Mouse (Mus musculus) stomach, postnatal 0 days (tissue): ENCODE measurements around the gene Kcnn3. TPM values are rescaled to one million over a fixed set of nuclear protein-coding genes. Genes with fewer than 3 reads are reported as not detected.

Experiments used
- ATAC-seq: fragments of 200-750 bp; cut with Nextera tagmentation; 2 replicates; pipeline ENCODE4 v1.8.0; 2017; ENCODE audit not compliant: low FRiP score, low TSS enrichment
- DNase-seq: peaks from one replicate; pipeline ENCODE4 v3.0.0-alpha.2; 2016; ENCODE audit warnings: low spot score
- H3K27ac ChIP-seq: fragments of 300-500 bp; sonication (generic); replicated peaks from 2 replicates; pipeline ENCODE4 v1.5.1; 2014; ENCODE audit warnings: mild to moderate bottlenecking, control low read depth
- H3K27me3 ChIP-seq: fragments of 300-500 bp; sonication (generic); 2 replicates; pipeline ENCODE4 v1.6.1; 2014; ENCODE audit warnings: low read length; ENCODE audit not compliant: control insufficient read depth, insufficient read depth
- H3K36me3 ChIP-seq: fragments of 300-500 bp; sonication (generic); 2 replicates; pipeline ENCODE4 v1.6.1; 2014; ENCODE audit warnings: low read length, mixed read lengths; ENCODE audit not compliant: control insufficient read depth, insufficient read depth
- H3K4me1 ChIP-seq: fragments of 300-500 bp; sonication (generic); replicated peaks from 2 replicates; pipeline ENCODE4 v1.6.1; 2014; ENCODE audit warnings: antibody characterized with exemption; ENCODE audit not compliant: control insufficient read depth, insufficient read depth
- H3K4me2 ChIP-seq: fragments of 300-500 bp; sonication (generic); replicated peaks from 2 replicates; pipeline ENCODE4 v1.6.1; 2014; ENCODE audit warnings: low read depth, mild to moderate bottlenecking, control low read depth, moderate library complexity
- H3K4me3 ChIP-seq: fragments of 300-500 bp; sonication (generic); 2 replicates; pipeline ENCODE4 v1.5.1; 2014; ENCODE audit warnings: low read depth, low read length, control low read depth
- H3K9ac ChIP-seq: fragments of 300-500 bp; sonication (generic); 2 replicates; pipeline ENCODE4 v1.6.1; 2014; ENCODE audit warnings: mild to moderate bottlenecking, low read length, control low read depth, mixed read lengths
- H3K9me3 ChIP-seq: fragments of 300-500 bp; sonication (generic); 2 replicates; pipeline ENCODE4 v1.6.1; 2016; ENCODE audit warnings: low read length; ENCODE audit not compliant: control insufficient read depth
- CTCF ChIP-seq: IDR thresholded peaks from 2 replicates; pipeline ENCODE4 v1.5.1; 2016; ENCODE audit warnings: antibody characterized with exemption, low read depth, mild to moderate bottlenecking, moderate library complexity
- EP300 ChIP-seq: optimal IDR thresholded peaks from 2 replicates; pipeline ENCODE3; 2016; ENCODE audit warnings: antibody characterized with exemption
- WGBS: fragments of 180-500 bp; shearing (Covaris S2); extraction: QIAGEN DNeasy Blood & Tissue Kit; methylation state at CpG from one replicate; pipeline ENCODE4 v1.1.7; 2014; 5-methylcytosine and 5-hydroxymethylcytosine counted together
- polyA plus RNA-seq: library from polyadenylated mRNA; unstranded; fragments of >200 nt; fragmentation: Nextera tagmentation; extraction: Ambion mirVana; gene quantifications from 2 replicates; pipeline ENCODE4 v1.2.1, GENCODE M21; 2015

Kcnn3 gene
- polyA plus RNA-seq, 1 experiment from 2014 or later, result 4.5 TPM

DNA sequence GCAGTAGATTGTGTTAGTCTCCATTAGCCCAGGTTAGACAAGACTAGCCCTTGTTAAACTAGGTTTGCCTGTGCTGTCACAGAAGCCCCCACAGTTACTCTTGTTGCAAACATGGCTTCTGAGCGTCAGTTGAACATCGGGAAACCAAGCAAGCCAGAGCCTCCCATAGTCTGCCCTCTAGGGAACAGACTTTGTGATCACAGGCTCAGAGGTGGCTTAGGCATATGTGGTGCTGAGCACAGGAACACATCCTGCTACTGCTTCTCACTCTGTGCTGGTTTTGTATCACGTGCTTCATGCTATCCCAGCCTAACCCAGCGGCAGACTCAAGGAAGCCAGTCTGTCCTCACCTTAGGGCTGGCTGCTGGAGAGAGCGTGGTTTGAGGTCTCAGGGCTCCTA, 92.1 kb downstream of the Kcnn3 start:
- Histone ChIP-seq H3K4me2 (no peak overlapping the region), H3K4me1 (0 out of 2 replicates have a peak, but pooled peaks cover 2% of the 10 kb centered on the region), H3K9me3 (no peaks in the 10 kb centered on the region), H3K27me3 (no peaks in the 10 kb centered on the region), H3K27ac (no peak overlapping the region), H3K9ac (no peak overlapping the region), H3K4me3 (no peak overlapping the region), H3K36me3 (no peaks in the 10 kb centered on the region)
- TF ChIP-seq EP300 (no peak), CTCF (peak; percentile 25; the same call in 1 of the 2 replicates)
- ATAC-seq (no peak), DNase-seq (no peak)
- WGBS, result 76% methylated on average over 5 of the region's 5 CpGs

DNA sequence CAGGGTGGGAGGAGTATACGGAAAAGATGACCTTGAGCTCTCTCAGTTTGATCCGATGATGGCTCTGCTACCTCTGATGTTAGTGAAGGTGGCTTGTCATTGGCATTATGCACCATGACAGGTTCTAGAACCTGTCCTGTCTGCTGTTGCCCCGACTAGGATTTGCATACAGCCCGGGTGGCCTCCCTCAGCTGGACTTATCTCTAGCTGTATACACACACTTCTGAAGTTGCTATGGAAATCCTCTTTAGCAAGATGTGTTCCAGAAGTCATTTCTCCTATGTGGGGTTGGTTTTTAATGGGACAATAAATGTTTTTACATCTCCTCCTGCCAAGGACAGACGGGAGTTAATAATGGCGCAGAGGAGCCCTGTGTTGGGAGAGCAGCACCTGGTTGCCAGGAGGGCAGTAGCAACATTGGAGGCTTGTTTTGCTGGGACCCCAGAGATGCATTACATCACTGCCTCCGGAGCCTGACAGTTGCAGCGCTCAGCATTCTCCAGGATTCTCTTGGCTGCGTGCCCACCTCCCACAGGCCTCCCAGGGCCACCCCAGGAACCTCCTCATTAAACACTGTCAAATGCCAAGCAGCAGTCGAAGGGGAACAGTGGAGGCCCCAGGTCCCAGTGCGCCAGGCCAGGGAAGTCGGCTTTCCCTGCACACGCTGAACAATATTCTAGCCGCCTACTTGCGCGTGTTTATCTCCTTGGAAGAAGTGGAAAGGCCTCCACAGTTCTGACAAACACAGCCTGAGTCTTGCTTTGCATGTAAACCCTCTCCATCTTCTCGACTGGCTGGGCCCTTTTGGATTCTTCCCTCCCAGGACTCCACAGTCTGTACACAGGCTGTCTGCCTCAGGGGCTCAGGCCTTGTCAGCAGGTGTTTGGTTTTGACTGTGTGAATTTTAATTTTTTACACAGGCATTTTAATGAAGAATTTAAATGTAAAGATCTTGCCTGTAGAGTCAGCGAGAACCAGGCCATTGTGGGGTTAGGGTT, 93.9 kb downstream of the Kcnn3 start:
- Histone ChIP-seq H3K4me3 (no peak overlapping the region), H3K4me1 (no peaks in the 10 kb centered on the region), H3K27me3 (no peaks in the 10 kb centered on the region), H3K36me3 (no peaks in the 10 kb centered on the region), H3K4me2 (no peak overlapping the region), H3K9ac (no peak overlapping the region), H3K9me3 (no peaks in the 10 kb centered on the region), H3K27ac (no peak overlapping the region)
- 33% methylated on average over 18 of the region's 18 CpGs for WGBS
- ATAC-seq, result peak; percentile 66; the same call in 1 of the 2 replicates
- no peak for TF ChIP-seq EP300
- no peak for TF ChIP-seq CTCF
- DNase-seq, result peak; percentile 63

DNA sequence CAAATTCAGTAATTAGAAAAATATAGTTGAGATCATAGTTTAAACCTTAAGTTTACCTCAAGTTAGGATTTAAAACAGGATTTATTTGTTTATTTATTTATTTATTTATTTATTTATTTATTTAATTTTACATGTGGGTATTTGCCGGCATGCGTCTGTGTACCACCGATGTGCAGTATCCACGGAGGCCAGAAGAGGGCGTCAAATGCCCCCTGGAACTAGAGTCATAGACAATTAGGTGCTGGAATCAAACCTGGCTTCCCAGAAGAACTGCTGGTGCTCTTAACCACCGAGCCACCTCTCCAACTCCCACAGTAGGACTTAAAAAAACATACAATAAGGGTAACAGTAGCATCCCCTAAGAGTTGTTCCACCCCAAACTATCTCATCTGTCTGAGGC, 96.9 kb downstream of the Kcnn3 start:
- H3K27me3 ChIP-seq, result no peaks in the 10 kb centered on the region
- TF ChIP-seq EP300 (no peak), CTCF (peak; percentile 34; the same call in 1 of the 2 replicates)
- no peak overlapping the region for H3K9ac ChIP-seq
- no peak overlapping the region for H3K27ac ChIP-seq
- DNase-seq (no peak), ATAC-seq (no peak)
- no peaks in the 10 kb centered on the region for H3K4me1 ChIP-seq
- no peak overlapping the region for H3K4me2 ChIP-seq
- 64% methylated on average over 6 of the region's 6 CpGs for WGBS
- no peaks in the 10 kb centered on the region for H3K36me3 ChIP-seq
- no peaks in the 10 kb centered on the region for H3K9me3 ChIP-seq
- H3K4me3 ChIP-seq, result no peak overlapping the region

DNA sequence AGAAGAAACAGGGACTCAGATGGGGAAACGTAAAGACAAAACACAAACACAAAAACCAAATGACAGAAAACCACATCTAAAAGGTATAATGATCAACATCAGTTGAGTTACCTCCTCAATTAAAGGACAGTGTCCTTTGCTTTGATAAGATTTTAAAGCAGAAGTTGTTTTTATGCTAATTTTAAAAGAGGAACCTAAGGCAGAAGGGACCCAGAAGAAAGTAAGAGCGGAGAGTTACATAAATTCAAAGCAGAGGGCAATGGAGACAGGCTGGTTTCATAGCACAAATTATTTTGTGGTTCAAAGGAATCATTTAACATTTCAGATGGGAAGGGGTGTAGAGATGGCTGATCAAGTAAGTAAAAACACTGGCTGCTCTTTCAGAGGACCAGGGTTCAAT, 97.4 kb downstream of the Kcnn3 start:
- no peak for ATAC-seq
- TF ChIP-seq EP300, result no peak
- TF ChIP-seq CTCF, result no peak

DNA sequence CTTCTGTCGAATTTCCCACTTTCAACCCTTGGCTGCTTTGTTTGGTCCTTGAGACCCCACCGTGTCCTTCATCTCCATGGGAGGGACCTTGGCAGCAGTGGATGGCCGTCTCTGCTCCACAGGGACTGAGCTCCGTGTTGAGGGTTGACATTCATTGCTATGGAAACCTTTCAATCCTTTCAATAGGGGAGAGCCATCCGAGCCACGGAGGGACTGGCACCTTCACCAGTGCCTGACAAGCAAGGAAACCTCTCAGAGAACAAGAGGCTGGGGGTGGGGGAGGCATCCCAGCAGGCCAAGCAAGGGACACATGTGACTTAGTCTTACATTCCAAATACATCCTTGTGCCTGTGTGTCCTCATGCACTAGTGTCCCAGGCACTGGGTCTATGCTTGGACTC, 102.9 kb downstream of the Kcnn3 start:
- H3K4me1 ChIP-seq, result no peaks in the 10 kb centered on the region
- no peaks in the 10 kb centered on the region for H3K27me3 ChIP-seq
- no peak overlapping the region for H3K4me3 ChIP-seq
- no peak overlapping the region for H3K4me2 ChIP-seq
- H3K9me3 ChIP-seq, result no peaks in the 10 kb centered on the region
- WGBS, result 41% methylated on average over 6 of the region's 6 CpGs
- no peak for TF ChIP-seq EP300
- no peak for TF ChIP-seq CTCF
- ATAC-seq, result no peak
- no peak for DNase-seq
- H3K36me3 ChIP-seq, result no peaks in the 10 kb centered on the region
- no peak overlapping the region for H3K9ac ChIP-seq
- H3K27ac ChIP-seq, result no peak overlapping the region

More for the DNA sequence above, 97.4 kb downstream of the Kcnn3 start:
- Histone ChIP-seq H3K4me2 (no peak overlapping the region), H3K4me1 (no peaks in the 10 kb centered on the region), H3K4me3 (no peak overlapping the region), H3K27ac (no peak overlapping the region), H3K9me3 (no peaks in the 10 kb centered on the region), H3K9ac (no peak overlapping the region), H3K36me3 (no peaks in the 10 kb centered on the region), H3K27me3 (no peaks in the 10 kb centered on the region)
- 88% methylated on average over 2 of the region's 2 CpGs for WGBS
- DNase-seq, result no peak

DNA sequence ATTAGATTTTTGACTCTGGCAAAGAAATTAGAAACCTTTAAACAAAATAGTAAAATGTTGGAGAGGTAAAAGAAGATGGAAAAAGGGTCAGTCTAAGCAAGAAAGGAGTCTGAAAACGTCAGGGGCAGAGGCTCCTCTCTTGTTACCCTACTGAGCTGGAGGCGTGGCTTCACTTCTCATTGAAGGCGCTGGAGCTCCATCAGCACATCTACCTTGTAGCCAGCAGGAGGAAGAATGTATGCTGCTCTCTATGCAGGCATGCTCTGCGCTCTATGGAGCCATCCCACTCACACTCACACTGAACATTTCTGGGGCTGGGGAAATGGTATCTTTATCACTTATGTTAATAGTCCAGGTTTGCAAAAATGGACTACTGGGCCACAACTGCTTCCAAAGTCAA, 103.6 kb downstream of the Kcnn3 start:
- Histone ChIP-seq H3K27me3 (no peaks in the 10 kb centered on the region), H3K27ac (no peak overlapping the region), H3K9ac (no peak overlapping the region), H3K4me1 (no peaks in the 10 kb centered on the region), H3K9me3 (no peaks in the 10 kb centered on the region), H3K4me3 (no peak overlapping the region), H3K4me2 (no peak overlapping the region), H3K36me3 (no peaks in the 10 kb centered on the region)
- no peak for TF ChIP-seq EP300
- TF ChIP-seq CTCF, result peak; percentile 13; the same call in 1 of the 2 replicates
- no peak for DNase-seq
- ATAC-seq, result no peak
- 59% methylated on average over 4 of the region's 4 CpGs for WGBS
